Mouse (Mus musculus) bone marrow macrophage, adult 2 months (primary cell): ENCODE measurements around the gene Thbs1.

Experiments
- CTCF ChIP-seq: IDR thresholded peaks from 2 replicates; pipeline ENCODE4 v1.5.1; 2012; ENCODE audit warnings: low read depth, mild to moderate bottlenecking, low read length, moderate library complexity
- POLR2A ChIP-seq: IDR thresholded peaks from 2 replicates; pipeline ENCODE4 v1.6.1; 2012; ENCODE audit warnings: mild to moderate bottlenecking, low read depth, low read length, borderline replicate concordance

GRCm38 (mm10) chr2:118091226-118091625 lies 20.4 kb upstream of the Thbs1 start:
- TF ChIP-seq POLR2A, result no peak
- no peak for TF ChIP-seq CTCF
